Mouse (Mus musculus) MEL (cell line): ENCODE measurements at regions not wholly inside any gene's neighbourhood (a gene's known extent, or its start where the extent isn't known, plus 50 kb on each side); places are given as distances from the start of the nearest gene placed in this dataset.

Experiments used
- CTCF ChIP-seq, 3 experiments: IDR thresholded peaks in 2 of 3; conservative IDR thresholded peaks in 1 of 3; 2 replicates each; pipeline ENCODE4 v1.5.1; 2011 to 2012; ENCODE audit warnings: low read length in 3 of 3, low read depth in 2 of 3, mild to moderate bottlenecking in 2 of 3, improper control_type of control experiment in 1 of 3, inconsistent platforms in 1 of 3, mixed read lengths in 1 of 3, moderate library complexity in 1 of 3; ENCODE audit not compliant: control insufficient read depth in 1 of 3, insufficient read depth in 1 of 3, poor library complexity in 1 of 3, severe bottlenecking in 1 of 3
- EP300 ChIP-seq, 2 experiments: IDR thresholded peaks; 2 replicates each; pipeline ENCODE4 v1.6.1; 2011; ENCODE audit warnings: improper control_type of control experiment in 2 of 2, low read length in 2 of 2, low read depth in 1 of 2, mild to moderate bottlenecking in 1 of 2
- MAX ChIP-seq: IDR thresholded peaks from 2 replicates; pipeline ENCODE4 v1.6.1; 2011; ENCODE audit warnings: low read length, improper control_type of control experiment
- POLR2AphosphoS2 ChIP-seq: IDR thresholded peaks from 2 replicates; pipeline ENCODE4 v1.6.1; 2011; ENCODE audit warnings: low read length, improper control_type of control experiment
- SMC3 ChIP-seq: IDR thresholded peaks from 2 replicates; pipeline ENCODE4 v1.6.1; 2011; ENCODE audit warnings: low read depth, low read length, improper control_type of control experiment
- TCF12 ChIP-seq: IDR thresholded peaks from 2 replicates; pipeline ENCODE4 v1.6.1; 2014; ENCODE audit warnings: low read depth, mild to moderate bottlenecking, inconsistent platforms, low read length, improper control_type of control experiment, moderate library complexity
- UBTF ChIP-seq: IDR thresholded peaks from 2 replicates; pipeline ENCODE4 v1.6.1; 2012; ENCODE audit warnings: low read depth, mild to moderate bottlenecking, inconsistent platforms, low read length, improper control_type of control experiment, moderate library complexity, borderline replicate concordance; ENCODE audit not compliant: insufficient read depth
- USF1 ChIP-seq: IDR thresholded peaks from 2 replicates; pipeline ENCODE4 v1.6.1; 2014; ENCODE audit warnings: low read depth, mild to moderate bottlenecking, inconsistent platforms, low read length, improper control_type of control experiment, moderate library complexity

GRCm38 (mm10) chr14:91478358-91478870 lies 2412.1 kb downstream of the Pcdh9 start:
- TF ChIP-seq USF1 (no peak), EP300 (IDR thresholded peaks at IDR 0.05; ENCODE audit: low read depth in 1 of 2, low read length in 2 of 2) (no peak), CTCF (IDR thresholded peaks at IDR 0.05 in 2 of 3, conservative IDR thresholded peaks at IDR 0.05 in 1 of 3; ENCODE audit: control insufficient read depth in 1 of 3, insufficient read depth in 1 of 3, low read depth in 2 of 3, low read length in 3 of 3, poor library complexity in 1 of 3, severe bottlenecking in 1 of 3) (no peak), TCF12 (no peak), SMC3 (no peak), POLR2AphosphoS2 (no peak), UBTF (no peak), MAX (no peak)
